Mouse (Mus musculus) pancreas, adult 10 weeks (tissue): ENCODE data around the gene St3gal5. TPM values are rescaled to one million over a fixed set of nuclear protein-coding genes. Genes with fewer than 3 reads are reported as not detected.

Experiments used
- polyA plus RNA-seq: library from polyadenylated mRNA; stranded (reverse); fragments of 350-450 nt; fragmentation: Illumina TruSeq; extraction: RNeasy Lipid Tissue Mini Kit (QIAGEN cat#74804); gene quantifications from one replicate; pipeline ENCODE4 v1.2.3, GENCODE M21; 2015; ENCODE audit warnings: low read depth, low replicate concordance; ENCODE audit not compliant: insufficient read depth

St3gal5 gene
- 4.7 TPM for polyA plus RNA-seq

DNA sequence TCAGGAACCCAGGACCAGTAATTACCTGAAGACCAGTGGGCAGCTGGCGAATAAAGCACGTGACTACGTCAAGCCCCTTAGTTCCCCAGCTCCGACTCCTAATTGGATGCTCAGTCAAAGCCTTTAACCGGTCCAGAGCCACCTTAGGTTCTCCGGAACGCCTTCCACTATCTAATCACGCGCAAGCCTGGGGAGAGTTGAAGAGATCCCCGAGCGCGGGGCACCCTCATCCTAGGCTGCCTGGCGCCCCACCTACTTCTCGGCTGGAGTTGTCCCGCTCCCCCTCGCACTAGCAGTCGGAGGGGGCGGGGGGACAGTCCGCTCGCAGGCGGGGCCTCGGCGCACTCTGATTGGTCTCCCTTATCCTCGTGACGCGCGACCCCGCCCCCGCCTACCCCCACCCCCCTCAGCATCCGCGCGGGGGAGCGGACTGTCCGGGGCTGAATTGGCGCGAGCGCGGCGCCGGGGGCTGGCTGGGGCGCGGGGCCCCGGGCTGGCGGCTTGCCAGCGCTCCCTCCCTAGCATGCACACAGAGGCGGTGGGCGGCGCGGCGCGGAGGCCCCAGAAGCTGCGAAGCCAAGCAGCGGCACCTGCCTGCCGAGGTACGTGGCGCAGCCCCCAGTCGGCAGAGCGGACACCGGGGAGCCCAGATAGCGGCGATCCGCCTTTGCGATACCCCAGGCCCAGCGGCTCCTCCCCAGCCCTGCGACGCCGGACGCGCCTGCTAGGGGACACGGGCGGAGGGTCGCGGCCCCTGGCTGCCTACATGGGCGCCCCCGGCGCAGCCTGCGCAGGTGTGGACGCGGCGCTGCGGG is at the start of gene St3gal5:
TSS of gene St3gal5 (plus strand) at position 412 of the 815 bp plus-strand sequence.

Other genes starting within 250 kb of the St3gal5 start
- 21.3 TPM for gene Ptcd3, start 188.8 kb upstream of the St3gal5 start, polyA plus RNA-seq
- gene Polr1a, start 188.5 kb upstream of the St3gal5 start, polyA plus RNA-seq = 5.5 TPM
- gene Atoh8, start 138.0 kb downstream of the St3gal5 start, polyA plus RNA-seq = 5.4 TPM
- 0.63 TPM for gene Sftpb, start 207.0 kb downstream of the St3gal5 start, polyA plus RNA-seq
- gene Usp39, start 247.6 kb downstream of the St3gal5 start, polyA plus RNA-seq = 6.0 TPM
- 7.4 TPM for gene 0610030E20Rik, start 249.7 kb downstream of the St3gal5 start, polyA plus RNA-seq